Mouse (Mus musculus): ENCODE results near the gene Ints4. TPM values are rescaled to one million over a fixed set of nuclear protein-coding genes. Genes with fewer than 3 reads are reported as not detected.
"Not testable (repeated sequence)": the region's sequence is repeated elsewhere in the genome, so short reads cannot be mapped to it uniquely, and the experiment has no call there.

The Ints4 gene
- polyA plus RNA-seq (2015; fragmentation: Nextera tagmentation; extraction: Ambion mirVana): 50.0 and 50.9 TPM in 2 replicates

- Histone ChIP-seq H3K4me1 (replicated peaks) (peaks cover 24% of the 10 kb centered on the region), H3K36me3 (peaks cover 12% of the 10 kb centered on the region), H3K4me2 (peak within 1 kb of the TSS; percentile 90), H3K27ac (peak within 1 kb of the TSS; percentile 82), H3K4me3 (peak within 1 kb of the TSS; percentile 69), H3K9me3 (no peaks in the 10 kb centered on the region), H3K27me3 (0 out of 2 replicates have a peak, but pooled peaks cover 5% of the 10 kb centered on the region), H3K9ac (peak within 1 kb of the TSS; percentile 76)
- 0% methylated on average over 24 of the region's 24 CpGs for WGBS
- peak; percentile 100 for ATAC-seq (ENCODE audit: low FRiP score)
These were observed at the start of gene Ints4 for GRCm38 (mm10) chr7:97480821-97481339. Ints4 (plus strand) TSS chr7:97480956.

- not testable (repeated sequence) for H3K9ac ChIP-seq; H3K27ac ChIP-seq; H3K27me3 ChIP-seq; H3K4me2 ChIP-seq; H3K36me3 ChIP-seq; H3K4me3 ChIP-seq; ATAC-seq (ENCODE audit: low FRiP score); H3K9me3 ChIP-seq
- WGBS: 81% methylated on average over 3 of the region's 3 CpGs
- H3K4me1 ChIP-seq (replicated peaks): peaks cover 16% of the 10 kb centered on the region
These were observed 47.2 kb upstream of the Ints4 start for GRCm38 (mm10) chr7:97433517-97433916.

- no peak overlapping the region for H3K4me2 ChIP-seq
- WGBS: 84% methylated on average over 10 of the region's 10 CpGs
- H3K4me3 ChIP-seq: no peak overlapping the region
- H3K27ac ChIP-seq: no peak overlapping the region
- H3K4me1 ChIP-seq (replicated peaks): peaks cover 10% of the 10 kb centered on the region
- H3K27me3 ChIP-seq: no peaks in the 10 kb centered on the region
- no peaks in the 10 kb centered on the region for H3K9me3 ChIP-seq
- no peak for ATAC-seq (ENCODE audit: low FRiP score)
- no peak overlapping the region for H3K9ac ChIP-seq
- H3K36me3 ChIP-seq: no peaks in the 10 kb centered on the region
These were observed 46.2 kb upstream of the Ints4 start for GRCm38 (mm10) chr7:97434517-97434916.

- Histone ChIP-seq H3K9ac (no peak overlapping the region), H3K27ac (no peak overlapping the region), H3K27me3 (no peaks in the 10 kb centered on the region)
These were observed 41.8 kb upstream of the Ints4 start for GRCm38 (mm10) chr7:97438986-97439385.

GRCm38 (mm10) chr7:97446171-97446925, 34.4 kb upstream of the Ints4 start:
- H3K36me3 ChIP-seq: no peaks in the 10 kb centered on the region
- H3K9me3 ChIP-seq: peaks cover 8% of the 10 kb centered on the region; the same call in 1 of the 2 replicates
- peak overlapping the region; percentile 94 for H3K27ac ChIP-seq
- WGBS: 25% methylated on average over 6 of the region's 6 CpGs
- no peak overlapping the region for H3K9ac ChIP-seq
- H3K4me1 ChIP-seq (replicated peaks): peaks cover 12% of the 10 kb centered on the region; the same call in 1 of the 2 replicates
- no peaks in the 10 kb centered on the region for H3K27me3 ChIP-seq
- H3K4me2 ChIP-seq: no peak overlapping the region
- no peak overlapping the region for H3K4me3 ChIP-seq
- peak; percentile 97 for ATAC-seq (ENCODE audit: low FRiP score)

More at GRCm38 (mm10) chr7:97438986-97439385, 41.8 kb upstream of the Ints4 start:
- H3K4me1 ChIP-seq (replicated peaks): no peaks in the 10 kb centered on the region
- H3K9me3 ChIP-seq: no peaks in the 10 kb centered on the region
- no peaks in the 10 kb centered on the region for H3K36me3 ChIP-seq
- no peak overlapping the region for H3K4me3 ChIP-seq
- ATAC-seq (ENCODE audit: low FRiP score): no peak
- no peak overlapping the region for H3K4me2 ChIP-seq

GRCm38 (mm10) chr7:97447050-97447531, 33.7 kb upstream of the Ints4 start:
- Histone ChIP-seq H3K9ac (no peak overlapping the region), H3K4me2 (no peak overlapping the region), H3K27me3 (no peaks in the 10 kb centered on the region), H3K9me3 (peaks cover 8% of the 10 kb centered on the region; the same call in 1 of the 2 replicates), H3K4me3 (no peak overlapping the region), H3K27ac (peak overlapping the region; percentile 94), H3K4me1 (replicated peaks) (peaks cover 12% of the 10 kb centered on the region; the same call in 1 of the 2 replicates), H3K36me3 (no peaks in the 10 kb centered on the region)
- peak; percentile 84 for ATAC-seq (ENCODE audit: low FRiP score)
- 41% methylated on average over 6 of the region's 6 CpGs for WGBS

GRCm38 (mm10) chr7:97451023-97451422, 29.7 kb upstream of the Ints4 start, which contains the start of gene Kctd14:
Kctd14 (plus strand) TSS chr7:97451323.
- H3K4me3 ChIP-seq; ATAC-seq (ENCODE audit: low FRiP score); H3K36me3 ChIP-seq; H3K9ac ChIP-seq; H3K27ac ChIP-seq; H3K4me2 ChIP-seq; H3K9me3 ChIP-seq: not testable (repeated sequence)
- Histone ChIP-seq H3K27me3 (0 out of 2 replicates have a peak, but pooled peaks cover 13% of the 10 kb centered on the region), H3K4me1 (replicated peaks) (peaks cover 22% of the 10 kb centered on the region)
- WGBS: 81% methylated on average over 2 of the region's 2 CpGs

GRCm38 (mm10) chr7:97452196-97452595, 28.6 kb upstream of the Ints4 start:
- WGBS: 84% methylated on average over 6 of the region's 6 CpGs

GRCm38 (mm10) chr7:97453141-97453921, 27.4 kb upstream of the Ints4 start:
- H3K4me1 ChIP-seq (replicated peaks): peaks cover 10% of the 10 kb centered on the region
- peak overlapping the region; percentile 21; the same call in 1 of the 2 replicates for H3K9ac ChIP-seq
- WGBS: 10% methylated on average over 27 of the region's 27 CpGs
- H3K4me2 ChIP-seq: peak overlapping the region; percentile 48
- no peak for ATAC-seq (ENCODE audit: low FRiP score)
- H3K4me3 ChIP-seq: peak overlapping the region; percentile 23
- 0 out of 2 replicates have a peak, but pooled peaks cover 13% of the 10 kb centered on the region for H3K27me3 ChIP-seq
- no peaks in the 10 kb centered on the region for H3K36me3 ChIP-seq
- no peak overlapping the region for H3K27ac ChIP-seq
- peaks cover 8% of the 10 kb centered on the region; the same call in 1 of the 2 replicates for H3K9me3 ChIP-seq

More at GRCm38 (mm10) chr7:97452196-97452595, 28.6 kb upstream of the Ints4 start:
- peaks cover 13% of the 10 kb centered on the region for H3K4me1 ChIP-seq (replicated peaks)
- H3K9ac ChIP-seq: no peak overlapping the region
- no peak overlapping the region for H3K27ac ChIP-seq
- no peaks in the 10 kb centered on the region for H3K36me3 ChIP-seq
- peaks cover 8% of the 10 kb centered on the region; the same call in 1 of the 2 replicates for H3K9me3 ChIP-seq
- H3K4me3 ChIP-seq: no peak overlapping the region
- ATAC-seq (ENCODE audit: low FRiP score): no peak
- H3K4me2 ChIP-seq: no peak overlapping the region
- H3K27me3 ChIP-seq: 0 out of 2 replicates have a peak, but pooled peaks cover 13% of the 10 kb centered on the region

- Histone ChIP-seq H3K9ac (no peak overlapping the region), H3K27me3 (0 out of 2 replicates have a peak, but pooled peaks cover 13% of the 10 kb centered on the region), H3K4me3 (no peak overlapping the region), H3K4me2 (no peak overlapping the region), H3K36me3 (no peaks in the 10 kb centered on the region), H3K9me3 (no peaks in the 10 kb centered on the region), H3K27ac (no peak overlapping the region), H3K4me1 (replicated peaks) (peaks cover 10% of the 10 kb centered on the region)
- WGBS: 95% methylated on average over 10 of the region's 10 CpGs
- no peak for ATAC-seq (ENCODE audit: low FRiP score)
These were observed 26.0 kb upstream of the Ints4 start for GRCm38 (mm10) chr7:97454795-97455194.

- Histone ChIP-seq H3K4me1 (replicated peaks) (peaks cover 10% of the 10 kb centered on the region), H3K27ac (no peak overlapping the region), H3K4me2 (no peak overlapping the region), H3K9me3 (no peaks in the 10 kb centered on the region), H3K36me3 (no peaks in the 10 kb centered on the region), H3K27me3 (0 out of 2 replicates have a peak, but pooled peaks cover 13% of the 10 kb centered on the region), H3K9ac (no peak overlapping the region), H3K4me3 (no peak overlapping the region)
- no peak for ATAC-seq (ENCODE audit: low FRiP score)
- WGBS: 82% methylated on average over 3 of the region's 3 CpGs
These were observed 25.2 kb upstream of the Ints4 start for GRCm38 (mm10) chr7:97455577-97455976.

- WGBS: 89% methylated on average over 5 of the region's 5 CpGs
- ATAC-seq (ENCODE audit: low FRiP score): no peak
- Histone ChIP-seq H3K9me3 (no peaks in the 10 kb centered on the region), H3K27ac (no peak overlapping the region), H3K4me3 (no peak overlapping the region), H3K27me3 (0 out of 2 replicates have a peak, but pooled peaks cover 9% of the 10 kb centered on the region), H3K9ac (no peak overlapping the region), H3K4me2 (no peak overlapping the region), H3K4me1 (replicated peaks) (no peaks in the 10 kb centered on the region), H3K36me3 (no peaks in the 10 kb centered on the region)
These were observed 7.8 kb upstream of the Ints4 start for GRCm38 (mm10) chr7:97473001-97473400.

Data from hindbrain, embryonic 13.5 days (tissue).